Mouse (Mus musculus): ENCODE measurements around the gene Pmel. TPM values are rescaled to one million over a fixed set of nuclear protein-coding genes. Genes with fewer than 3 reads are reported as not detected.
"Not testable (repeated sequence)": the region's sequence is repeated elsewhere in the genome, so short reads cannot be mapped to it uniquely, and the experiment has no call there.

The Pmel gene
- polyA plus RNA-seq, 1 experiment from 2014 or later, result 2.6 TPM

DNA sequence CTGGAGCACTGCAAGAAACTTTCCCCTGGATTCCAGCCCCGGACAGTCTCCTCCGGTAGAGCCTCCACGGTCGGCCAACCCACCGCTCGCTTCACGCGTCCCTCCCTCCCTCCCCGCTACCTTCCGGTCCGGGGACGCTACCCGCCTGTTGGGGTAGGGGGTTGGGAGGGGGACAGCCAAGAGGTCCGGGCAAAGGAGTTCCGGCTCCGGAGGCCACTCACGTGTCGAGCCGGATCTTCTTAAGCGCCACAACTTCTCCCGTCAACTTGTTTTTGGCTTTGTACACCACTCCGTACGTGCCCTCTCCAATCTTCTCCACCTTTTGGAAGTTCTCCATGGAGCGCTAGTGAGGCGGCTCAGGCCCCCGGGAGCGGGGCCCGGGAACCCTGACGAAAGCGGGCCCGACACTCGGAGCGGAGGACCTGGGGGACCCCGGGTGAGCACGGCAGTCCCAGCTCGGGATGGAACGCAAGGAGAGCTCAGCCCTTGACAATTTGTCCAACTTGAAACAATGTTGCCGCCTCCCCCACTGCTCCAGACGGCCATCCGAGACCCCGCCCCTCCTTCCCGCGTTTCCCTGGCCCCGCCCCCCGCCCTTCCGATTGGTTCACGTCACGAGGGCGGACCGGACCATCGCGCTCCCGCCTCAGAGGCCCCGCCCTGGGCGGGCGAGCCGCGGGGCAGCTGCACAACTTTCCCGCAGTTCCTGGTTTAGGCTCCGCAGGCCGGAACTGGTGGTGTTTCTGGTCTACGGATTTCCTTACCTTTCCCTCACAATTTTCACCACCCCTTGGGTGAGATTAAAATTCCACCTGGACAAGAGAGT, 709 bp downstream of the Pmel start, which contains the start of gene Cdk2:
Gene Cdk2 (minus strand): TSS at position 541 of the 826 bp plus-strand sequence.
- Histone ChIP-seq H3K4me2 (peak within 1 kb of the TSS; percentile 74), H3K9me3 (no peaks in the 10 kb centered on the region), H3K27me3 (replicated peaks) (no peaks in the 10 kb centered on the region), H3K9ac (peak within 1 kb of the TSS; percentile 91), H3K4me1 (peaks cover 37% of the 10 kb centered on the region), H3K27ac (replicated peaks) (peak within 1 kb of the TSS; percentile 98), H3K4me3 (peak within 1 kb of the TSS; percentile 93), H3K36me3 (peaks cover 38% of the 10 kb centered on the region)
- under 1% methylated on average over 61 of the region's 62 CpGs for WGBS
- peak; percentile 91 for ATAC-seq (ENCODE audit: extremely low read depth, insufficient number of reproducible peaks, low FRiP score, low TSS enrichment)

DNA sequence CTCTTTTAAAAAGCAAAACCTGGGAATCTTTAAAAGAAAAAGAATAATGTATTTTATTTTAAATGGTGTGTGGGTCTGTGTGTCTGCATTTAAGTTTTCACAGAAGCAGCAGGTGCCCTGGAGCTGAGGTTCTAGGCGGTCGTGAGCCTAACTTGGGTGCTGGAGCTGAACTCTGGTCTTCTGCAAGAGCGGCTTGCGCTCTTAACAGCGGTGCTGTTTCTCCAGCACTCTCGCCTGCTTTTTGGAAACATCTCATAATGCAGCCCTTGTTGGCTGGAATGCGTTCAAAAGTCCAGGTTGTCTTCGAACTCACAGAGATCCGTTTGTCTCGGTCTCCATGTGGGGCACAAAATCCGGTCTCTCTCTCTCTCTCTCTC, 1.3 kb downstream of the Pmel start:
- Histone ChIP-seq H3K4me2 (peak overlapping the region; percentile 74), H3K4me3 (peak overlapping the region; percentile 93), H3K4me1 (peaks cover 31% of the 10 kb centered on the region), H3K36me3 (peaks cover 32% of the 10 kb centered on the region), H3K9ac (peak overlapping the region; percentile 81), H3K27ac (replicated peaks) (peak overlapping the region; percentile 73), H3K9me3 (no peaks in the 10 kb centered on the region), H3K27me3 (replicated peaks) (no peaks in the 10 kb centered on the region)
- no peak for ATAC-seq (ENCODE audit: extremely low read depth, insufficient number of reproducible peaks, low FRiP score, low TSS enrichment)
- 11% methylated on average over 11 of the region's 11 CpGs for WGBS

DNA sequence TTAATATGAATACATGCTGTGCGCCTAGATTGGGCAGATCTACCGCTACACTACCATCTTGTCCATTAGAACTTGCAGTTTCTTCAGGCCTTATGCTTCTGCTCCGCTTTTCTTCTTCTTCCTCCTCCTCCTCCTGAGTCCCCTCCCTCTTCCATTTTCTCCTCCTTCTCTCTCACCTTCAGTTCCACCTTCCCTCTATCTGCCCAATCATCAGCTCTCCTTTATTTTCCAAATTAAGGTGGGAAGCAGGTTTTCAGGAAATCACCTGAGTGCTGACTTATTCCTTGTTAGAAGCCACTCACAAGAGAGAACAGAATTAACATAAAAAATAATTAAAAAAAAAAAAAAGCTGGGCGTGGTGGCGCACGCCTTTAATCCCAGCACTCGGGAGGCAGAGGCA, 7.3 kb downstream of the Pmel start:
- H3K4me3 ChIP-seq; H3K4me2 ChIP-seq; H3K9ac ChIP-seq; H3K4me1 ChIP-seq; H3K36me3 ChIP-seq; H3K27me3 ChIP-seq (replicated peaks); H3K27ac ChIP-seq (replicated peaks); H3K9me3 ChIP-seq; ATAC-seq (ENCODE audit: extremely low read depth, insufficient number of reproducible peaks, low FRiP score, low TSS enrichment): not testable (repeated sequence)
- 90% methylated on average over 7 of the region's 7 CpGs for WGBS

DNA sequence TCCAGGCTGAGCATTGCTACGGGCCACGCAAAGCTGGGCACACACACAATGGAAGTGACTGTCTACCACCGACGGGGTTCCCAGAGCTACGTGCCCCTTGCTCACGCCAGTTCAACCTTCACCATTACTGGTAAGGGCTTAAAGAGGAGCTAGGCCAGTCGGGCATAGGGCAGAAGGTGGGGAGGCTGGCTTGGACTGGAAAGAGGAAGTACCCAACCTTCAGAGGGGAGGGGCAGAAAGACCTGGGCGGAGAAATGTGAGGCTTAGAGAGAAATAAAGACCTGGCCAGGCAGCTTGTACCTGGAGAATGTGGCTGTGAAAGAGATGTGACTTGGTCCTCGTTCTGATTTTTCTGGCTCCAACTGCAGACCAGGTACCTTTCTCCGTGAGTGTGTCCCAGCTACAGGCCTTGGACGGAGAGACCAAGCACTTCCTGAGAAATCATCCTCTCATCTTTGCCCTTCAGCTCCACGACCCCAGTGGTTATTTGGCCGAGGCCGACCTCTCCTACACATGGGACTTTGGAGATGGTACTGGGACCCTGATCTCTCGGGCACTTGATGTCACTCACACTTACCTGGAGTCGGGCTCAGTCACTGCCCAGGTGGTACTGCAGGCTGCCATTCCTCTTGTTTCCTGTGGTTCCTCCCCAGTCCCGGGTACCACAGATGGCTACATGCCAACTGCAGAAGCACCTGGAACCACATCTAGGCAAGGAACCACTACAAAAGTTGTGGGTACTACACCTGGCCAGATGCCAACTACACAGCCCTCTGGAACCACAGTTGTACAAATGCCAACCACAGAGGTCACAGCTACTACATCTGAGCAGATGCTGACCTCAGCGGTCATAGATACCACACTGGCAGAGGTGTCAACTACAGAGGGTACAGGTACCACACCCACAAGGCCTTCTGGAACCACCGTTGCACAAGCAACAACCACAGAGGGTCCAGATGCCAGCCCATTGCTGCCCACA, 11.9 kb downstream of the Pmel start:
- H3K4me1 ChIP-seq, result no peaks in the 10 kb centered on the region
- H3K4me2 ChIP-seq, result no peak overlapping the region
- no peaks in the 10 kb centered on the region for H3K9me3 ChIP-seq
- H3K9ac ChIP-seq, result no peak overlapping the region
- no peak overlapping the region for H3K27ac ChIP-seq (replicated peaks)
- no peak for ATAC-seq (ENCODE audit: extremely low read depth, insufficient number of reproducible peaks, low FRiP score, low TSS enrichment)
- WGBS, result 79% methylated on average over 19 of the region's 19 CpGs
- H3K27me3 ChIP-seq (replicated peaks), result no peaks in the 10 kb centered on the region
- H3K36me3 ChIP-seq, result no peaks in the 10 kb centered on the region
- no peak overlapping the region for H3K4me3 ChIP-seq

DNA sequence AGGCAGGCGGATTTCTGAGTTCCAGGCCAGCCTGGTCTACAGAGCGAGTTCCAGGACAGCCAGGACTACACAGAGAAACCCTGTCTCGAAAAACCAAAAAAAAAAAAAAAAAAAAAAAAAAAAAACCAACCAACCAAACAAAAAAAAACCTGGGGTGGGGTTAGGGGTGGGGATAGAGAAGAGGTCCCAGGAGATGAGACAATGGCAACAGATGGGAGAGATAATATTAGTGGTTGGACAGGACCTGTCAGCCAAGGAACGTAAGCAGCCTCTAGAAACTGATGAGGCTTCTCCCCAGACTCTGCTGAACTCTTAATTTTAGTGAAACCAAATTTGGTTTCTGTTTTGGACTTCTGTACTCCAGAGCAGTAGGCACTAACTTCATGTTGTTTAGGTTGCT, 21.5 kb downstream of the Pmel start:
- H3K9me3 ChIP-seq; ATAC-seq (ENCODE audit: extremely low read depth, insufficient number of reproducible peaks, low FRiP score, low TSS enrichment): not testable (repeated sequence)
- 88% methylated on average over 3 of the region's 4 CpGs for WGBS

DNA sequence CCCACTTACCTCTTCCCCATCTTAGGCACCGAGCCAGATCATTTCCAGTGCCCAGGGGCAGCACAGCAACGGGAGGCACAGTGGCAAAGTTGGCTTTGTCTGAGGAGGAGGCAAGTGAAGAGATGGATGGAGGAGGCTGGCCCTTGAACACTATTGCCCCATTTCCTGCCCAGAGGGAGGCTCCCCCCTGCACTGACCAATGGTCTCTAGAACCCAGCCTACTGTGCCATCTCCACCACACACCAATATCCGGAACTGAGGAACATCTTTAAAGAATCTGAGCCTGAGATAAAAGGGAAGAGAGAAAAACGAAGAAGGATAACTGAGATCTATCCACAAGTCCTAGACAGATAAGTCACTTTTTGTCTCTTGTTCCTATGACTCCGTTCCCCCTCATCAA, 24.1 kb downstream of the Pmel start:
- no peak overlapping the region for H3K4me3 ChIP-seq
- no peak overlapping the region for H3K9ac ChIP-seq
- H3K4me1 ChIP-seq, result peaks cover 2% of the 10 kb centered on the region; the same call in 1 of the 2 replicates
- H3K36me3 ChIP-seq, result peaks cover 5% of the 10 kb centered on the region
- H3K4me2 ChIP-seq, result no peak overlapping the region
- H3K27me3 ChIP-seq (replicated peaks), result no peaks in the 10 kb centered on the region
- H3K9me3 ChIP-seq, result no peaks in the 10 kb centered on the region
- no peak overlapping the region for H3K27ac ChIP-seq (replicated peaks)
- ATAC-seq (ENCODE audit: extremely low read depth, insufficient number of reproducible peaks, low FRiP score, low TSS enrichment), result no peak
- 76% methylated on average over 5 of the region's 5 CpGs for WGBS

More for the DNA sequence above, 21.5 kb downstream of the Pmel start:
- not testable (repeated sequence) for H3K36me3 ChIP-seq; H3K9ac ChIP-seq; H3K4me3 ChIP-seq; H3K4me2 ChIP-seq; H3K27me3 ChIP-seq (replicated peaks); H3K27ac ChIP-seq (replicated peaks); H3K4me1 ChIP-seq

DNA sequence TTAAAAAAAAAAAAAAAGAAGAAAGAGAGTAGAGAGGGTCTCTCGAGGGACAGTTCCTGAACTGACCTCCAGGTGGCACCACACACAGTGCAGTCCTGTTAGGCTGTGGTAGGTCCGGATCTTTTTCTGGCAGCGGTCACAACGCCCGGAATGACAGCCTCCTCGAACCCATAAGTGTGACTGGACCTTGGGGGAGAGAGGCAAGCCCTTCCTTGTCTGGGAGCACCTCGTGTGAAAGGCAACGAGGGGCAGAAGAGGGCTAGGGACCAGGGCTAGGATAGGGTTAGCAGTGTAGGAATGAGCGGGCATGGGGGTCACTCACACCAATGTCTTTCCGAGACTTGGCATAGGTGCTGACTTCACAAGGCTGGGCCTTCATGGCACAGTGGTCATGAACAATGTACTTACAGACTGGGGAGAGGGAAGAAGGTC, 27.0 kb downstream of the Pmel start:
- Histone ChIP-seq H3K27ac (replicated peaks) (no peak overlapping the region), H3K27me3 (replicated peaks) (no peaks in the 10 kb centered on the region), H3K9ac (peak overlapping the region; percentile 52; the same call in 1 of the 2 replicates), H3K4me3 (peak overlapping the region; percentile 15; the same call in 1 of the 2 replicates), H3K36me3 (peaks cover 20% of the 10 kb centered on the region), H3K4me1 (peaks cover 2% of the 10 kb centered on the region; the same call in 1 of the 2 replicates), H3K9me3 (no peaks in the 10 kb centered on the region), H3K4me2 (peak overlapping the region; percentile 56)
- 19% methylated on average over 10 of the region's 10 CpGs for WGBS
- no peak for ATAC-seq (ENCODE audit: extremely low read depth, insufficient number of reproducible peaks, low FRiP score, low TSS enrichment)

DNA sequence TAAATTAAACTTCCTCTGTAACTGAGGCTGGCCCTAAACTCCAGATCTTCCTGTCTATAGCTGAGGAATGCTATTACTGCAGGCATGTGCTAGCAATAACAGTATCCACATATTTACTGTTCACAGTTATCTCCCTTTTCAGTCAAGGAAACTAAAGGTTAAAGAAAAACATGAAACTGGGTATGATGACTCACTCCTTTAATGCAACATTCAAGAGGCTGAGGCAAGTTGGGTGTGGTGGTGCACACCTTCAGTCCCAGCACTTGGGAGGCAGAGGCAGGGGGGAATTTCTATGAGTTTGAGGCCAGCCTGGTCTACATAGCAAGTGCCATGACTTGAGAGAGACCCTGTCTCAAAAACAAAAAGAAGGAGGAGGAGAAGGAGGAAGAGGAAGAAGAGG, 28.0 kb downstream of the Pmel start:
- Histone ChIP-seq H3K4me3 (no peak overlapping the region), H3K4me2 (no peak overlapping the region), H3K4me1 (peaks cover 2% of the 10 kb centered on the region; the same call in 1 of the 2 replicates), H3K27ac (replicated peaks) (no peak overlapping the region), H3K9me3 (no peaks in the 10 kb centered on the region), H3K9ac (no peak overlapping the region), H3K36me3 (peaks cover 20% of the 10 kb centered on the region), H3K27me3 (replicated peaks) (no peaks in the 10 kb centered on the region)
- ATAC-seq (ENCODE audit: extremely low read depth, insufficient number of reproducible peaks, low FRiP score, low TSS enrichment), result no peak

DNA sequence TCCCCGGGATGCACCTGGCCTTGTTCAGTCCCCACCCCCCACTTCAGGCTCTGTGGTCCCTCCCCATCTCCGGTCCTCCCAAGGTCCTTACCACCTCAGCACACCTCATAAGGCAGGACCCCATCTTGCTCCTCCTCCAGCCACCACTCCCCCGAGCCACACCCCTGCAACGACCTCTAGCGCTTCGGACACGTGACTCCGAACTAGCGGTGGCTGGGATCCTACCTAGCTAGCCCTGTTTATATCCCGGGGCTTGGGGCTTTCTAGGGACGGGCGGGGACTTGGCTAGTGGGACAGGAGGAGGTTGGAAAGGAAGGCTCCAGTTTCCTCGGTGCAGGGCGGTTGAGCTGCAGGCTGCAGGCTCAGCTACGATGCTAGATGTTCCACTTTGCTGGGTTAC, 33.4 kb downstream of the Pmel start:
- WGBS, result 3% methylated on average over 15 of the region's 15 CpGs
- ATAC-seq (ENCODE audit: extremely low read depth, insufficient number of reproducible peaks, low FRiP score, low TSS enrichment), result peak; percentile 51; the same call in 1 of the 2 replicates
- H3K9ac ChIP-seq, result peak overlapping the region; percentile 64

DNA sequence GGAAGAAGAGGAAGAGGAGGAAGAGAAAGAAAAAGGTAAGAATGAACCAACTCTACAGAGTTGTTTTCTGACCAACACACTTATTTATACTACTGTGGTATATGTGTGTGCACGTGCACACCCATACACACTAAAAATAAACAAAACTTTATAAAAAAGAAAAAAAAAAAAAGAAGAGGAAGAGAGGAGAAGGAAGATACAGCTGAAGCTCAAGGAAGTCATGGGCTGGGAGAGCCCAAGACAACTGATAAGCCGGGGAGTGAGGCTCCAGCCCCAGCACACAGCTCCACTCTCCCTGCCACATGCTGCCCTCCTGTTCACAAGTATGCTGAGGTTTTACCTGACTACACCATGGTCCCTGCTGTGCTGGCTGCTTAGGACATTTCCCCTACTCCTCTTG, 36.3 kb downstream of the Pmel start:
- no peak overlapping the region for H3K4me3 ChIP-seq
- H3K27me3 ChIP-seq (replicated peaks), result peaks cover 18% of the 10 kb centered on the region
- H3K4me1 ChIP-seq, result peaks cover 32% of the 10 kb centered on the region
- 38% methylated on average over 2 of the region's 2 CpGs for WGBS
- no peak overlapping the region for H3K4me2 ChIP-seq
- H3K27ac ChIP-seq (replicated peaks), result no peak overlapping the region
- no peak overlapping the region for H3K9ac ChIP-seq
- H3K9me3 ChIP-seq, result no peaks in the 10 kb centered on the region
- H3K36me3 ChIP-seq, result no peaks in the 10 kb centered on the region
- no peak for ATAC-seq (ENCODE audit: extremely low read depth, insufficient number of reproducible peaks, low FRiP score, low TSS enrichment)

More for the DNA sequence above, 33.4 kb downstream of the Pmel start:
- Histone ChIP-seq H3K4me1 (peaks cover 8% of the 10 kb centered on the region), H3K4me3 (peak overlapping the region; percentile 36), H3K4me2 (peak overlapping the region; percentile 68), H3K9me3 (no peaks in the 10 kb centered on the region), H3K27ac (replicated peaks) (no peak overlapping the region), H3K27me3 (replicated peaks) (peaks cover 9% of the 10 kb centered on the region), H3K36me3 (peaks cover 20% of the 10 kb centered on the region)

DNA sequence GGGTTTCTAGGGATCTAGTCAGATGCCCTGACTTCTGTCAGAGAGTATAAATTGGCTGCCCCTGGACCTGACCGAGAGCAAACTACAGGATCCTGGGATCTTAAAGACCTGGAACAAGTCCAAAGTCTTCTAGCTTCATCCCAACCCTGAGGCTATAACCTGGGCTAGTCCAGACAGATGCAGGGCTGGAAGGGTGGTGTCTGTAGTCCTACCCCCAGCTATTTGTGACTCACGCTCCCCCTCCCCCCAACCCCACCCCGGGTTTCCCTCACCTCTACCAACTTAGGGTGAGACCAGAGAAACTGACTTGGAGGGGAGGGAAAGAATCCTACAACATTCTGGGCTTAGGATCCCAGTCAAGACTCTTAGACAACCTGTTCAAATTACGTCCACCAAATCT, 38.6 kb downstream of the Pmel start:
- Histone ChIP-seq H3K27me3 (replicated peaks) (peaks cover 18% of the 10 kb centered on the region), H3K36me3 (no peaks in the 10 kb centered on the region), H3K4me2 (peak overlapping the region; percentile 95), H3K9ac (no peak overlapping the region; the same call in 1 of the 2 replicates), H3K4me1 (peaks cover 33% of the 10 kb centered on the region), H3K9me3 (no peaks in the 10 kb centered on the region), H3K27ac (replicated peaks) (no peak overlapping the region), H3K4me3 (peak overlapping the region; percentile 62)
- ATAC-seq (ENCODE audit: extremely low read depth, insufficient number of reproducible peaks, low FRiP score, low TSS enrichment), result no peak
- 30% methylated on average over 4 of the region's 4 CpGs for WGBS

Data from heart, embryonic 13.5 days (tissue).